Mouse (Mus musculus): Measurements from ENCODE around the gene Agap1.

GRCm38 (mm10) chr1:89573486-89573885 is 118.9 kb downstream of the Agap1 start:
- TF ChIP-seq POLR2A (IDR thresholded peaks at IDR 0.05; ENCODE audit: extremely low read depth, insufficient read depth, low read length) (no peak), CTCF (IDR thresholded peaks at IDR 0.05; ENCODE audit: extremely low read depth, insufficient read depth, low read length) (no peak)

Data from cortical plate, adult 2 months (tissue).